Mouse (Mus musculus): Measurements from ENCODE around the gene Agbl5. TPM values are rescaled to one million over a fixed set of nuclear protein-coding genes. Genes with fewer than 3 reads are reported as not detected.

The Agbl5 gene
- polyA plus RNA-seq, 1 experiment from 2014 or later = 23.6 TPM

GRCm38 (mm10) chr5:30889088-30889754 is 727 bp downstream of the Agbl5 start:
- peak; percentile 26 for ATAC-seq (ENCODE audit: low FRiP score)
- Histone ChIP-seq H3K27me3 (no peaks in the 10 kb centered on the region), H3K4me2 (peak overlapping the region; percentile 73), H3K9me3 (no peaks in the 10 kb centered on the region), H3K36me3 (peaks cover 38% of the 10 kb centered on the region), H3K27ac (peak overlapping the region; percentile 98), H3K9ac (peak overlapping the region; percentile 92), H3K4me1 (replicated peaks) (peaks cover 18% of the 10 kb centered on the region), H3K4me3 (peak overlapping the region; percentile 85)
- WGBS = under 1% methylated on average over 39 of the region's 42 CpGs

- no peak for ATAC-seq (ENCODE audit: low FRiP score)
- Histone ChIP-seq H3K27me3 (no peaks in the 10 kb centered on the region), H3K36me3 (peaks cover 49% of the 10 kb centered on the region), H3K4me1 (replicated peaks) (peaks cover 18% of the 10 kb centered on the region), H3K9me3 (no peaks in the 10 kb centered on the region), H3K27ac (peak overlapping the region; percentile 98), H3K4me3 (peak overlapping the region; percentile 85), H3K9ac (peak overlapping the region; percentile 92), H3K4me2 (peak overlapping the region; percentile 73)
- WGBS = 80% methylated on average over 7 of the region's 7 CpGs
These were observed 1.9 kb downstream of the Agbl5 start for GRCm38 (mm10) chr5:30890375-30890774.

- Histone ChIP-seq H3K4me2 (no peak overlapping the region), H3K27me3 (no peaks in the 10 kb centered on the region), H3K36me3 (peaks cover 80% of the 10 kb centered on the region), H3K9ac (no peak overlapping the region), H3K27ac (no peak overlapping the region), H3K9me3 (no peaks in the 10 kb centered on the region), H3K4me1 (replicated peaks) (peaks cover 25% of the 10 kb centered on the region), H3K4me3 (no peak overlapping the region)
- no peak for ATAC-seq (ENCODE audit: low FRiP score)
- WGBS = 96% methylated on average over 5 of the region's 5 CpGs
These were observed 13.4 kb downstream of the Agbl5 start for GRCm38 (mm10) chr5:30901860-30902259.

- Histone ChIP-seq H3K36me3 (peaks cover 37% of the 10 kb centered on the region), H3K27me3 (peaks cover 3% of the 10 kb centered on the region; the same call in 1 of the 2 replicates), H3K4me3 (peak within 1 kb of the TSS; percentile 75), H3K27ac (peak within 1 kb of the TSS; percentile 91), H3K9me3 (no peaks in the 10 kb centered on the region), H3K9ac (peak within 1 kb of the TSS; percentile 89), H3K4me1 (replicated peaks) (peaks cover 49% of the 10 kb centered on the region), H3K4me2 (peak within 1 kb of the TSS; percentile 84)
- ATAC-seq (ENCODE audit: low FRiP score) = peak; percentile 95
- WGBS = under 1% methylated on average over 58 of the region's 58 CpGs
These were observed 19.0 kb downstream of the Agbl5 start, which contains the start of gene Ost4 for GRCm38 (mm10) chr5:30907413-30908059. Gene Ost4, minus strand, starts transcription at chr5:30907788.

GRCm38 (mm10) chr5:30908426-30909299 is 20.2 kb downstream of the Agbl5 start:
- H3K36me3 ChIP-seq = peaks cover 25% of the 10 kb centered on the region
- H3K27ac ChIP-seq = peak overlapping the region; percentile 91
- no peaks in the 10 kb centered on the region for H3K9me3 ChIP-seq
- 59% methylated on average over 13 of the region's 13 CpGs for WGBS
- peak overlapping the region; percentile 84 for H3K4me2 ChIP-seq
- H3K27me3 ChIP-seq = peaks cover 3% of the 10 kb centered on the region; the same call in 1 of the 2 replicates
- ATAC-seq (ENCODE audit: low FRiP score) = peak; percentile 6; the same call in 1 of the 2 replicates
- H3K9ac ChIP-seq = peak overlapping the region; percentile 89; the same call in 1 of the 2 replicates
- H3K4me1 ChIP-seq (replicated peaks) = peaks cover 60% of the 10 kb centered on the region
- H3K4me3 ChIP-seq = peak overlapping the region; percentile 75

GRCm38 (mm10) chr5:30909300-30909659 is 20.8 kb downstream of the Agbl5 start:
- peaks cover 19% of the 10 kb centered on the region for H3K36me3 ChIP-seq
- peaks cover 66% of the 10 kb centered on the region for H3K4me1 ChIP-seq (replicated peaks)
- no peak overlapping the region for H3K27ac ChIP-seq
- no peak for ATAC-seq (ENCODE audit: low FRiP score)
- no peak overlapping the region for H3K4me3 ChIP-seq
- H3K27me3 ChIP-seq = peaks cover 3% of the 10 kb centered on the region; the same call in 1 of the 2 replicates
- H3K9me3 ChIP-seq = no peaks in the 10 kb centered on the region
- WGBS = 58% methylated on average over 7 of the region's 7 CpGs
- no peak overlapping the region for H3K4me2 ChIP-seq
- no peak overlapping the region for H3K9ac ChIP-seq

- H3K4me1 ChIP-seq (replicated peaks) = peaks cover 66% of the 10 kb centered on the region
- ATAC-seq (ENCODE audit: low FRiP score) = no peak
- H3K4me2 ChIP-seq = no peak overlapping the region
- H3K27me3 ChIP-seq = peaks cover 3% of the 10 kb centered on the region; the same call in 1 of the 2 replicates
- no peak overlapping the region for H3K9ac ChIP-seq
- WGBS = 86% methylated on average over 7 of the region's 7 CpGs
- H3K4me3 ChIP-seq = no peak overlapping the region
- no peaks in the 10 kb centered on the region for H3K9me3 ChIP-seq
- H3K36me3 ChIP-seq = peaks cover 13% of the 10 kb centered on the region
- no peak overlapping the region for H3K27ac ChIP-seq
These were observed 21.4 kb downstream of the Agbl5 start for GRCm38 (mm10) chr5:30909863-30910262.

GRCm38 (mm10) chr5:30910481-30910880 is 22.0 kb downstream of the Agbl5 start:
- peaks cover 7% of the 10 kb centered on the region for H3K36me3 ChIP-seq
- H3K4me2 ChIP-seq = no peak overlapping the region
- ATAC-seq (ENCODE audit: low FRiP score) = no peak
- H3K4me1 ChIP-seq (replicated peaks) = peaks cover 66% of the 10 kb centered on the region
- peaks cover 3% of the 10 kb centered on the region; the same call in 1 of the 2 replicates for H3K27me3 ChIP-seq
- H3K4me3 ChIP-seq = no peak overlapping the region
- H3K9me3 ChIP-seq = no peaks in the 10 kb centered on the region
- no peak overlapping the region for H3K9ac ChIP-seq
- no peak overlapping the region for H3K27ac ChIP-seq

- H3K36me3 ChIP-seq = no peaks in the 10 kb centered on the region
- H3K27ac ChIP-seq = peak overlapping the region; percentile 84
- peaks cover 3% of the 10 kb centered on the region; the same call in 1 of the 2 replicates for H3K27me3 ChIP-seq
- no peak overlapping the region for H3K4me3 ChIP-seq
- H3K9me3 ChIP-seq = no peaks in the 10 kb centered on the region
- peaks cover 53% of the 10 kb centered on the region for H3K4me1 ChIP-seq (replicated peaks)
- no peak for ATAC-seq (ENCODE audit: low FRiP score)
- no peak overlapping the region for H3K9ac ChIP-seq
- WGBS = 68% methylated on average over 5 of the region's 5 CpGs
- H3K4me2 ChIP-seq = no peak overlapping the region
These were observed 23.7 kb downstream of the Agbl5 start for GRCm38 (mm10) chr5:30912156-30912555.

GRCm38 (mm10) chr5:30913060-30913841 is 24.8 kb downstream of the Agbl5 start, which contains the start of gene Emilin1:
Gene Emilin1, plus strand, starts transcription at chr5:30913402.
- H3K9ac ChIP-seq = peak within 1 kb of the TSS; percentile 56; the same call in 1 of the 2 replicates
- peaks cover 3% of the 10 kb centered on the region; the same call in 1 of the 2 replicates for H3K27me3 ChIP-seq
- peak within 1 kb of the TSS; percentile 84 for H3K27ac ChIP-seq
- peak within 1 kb of the TSS; percentile 28 for H3K4me3 ChIP-seq
- peak within 1 kb of the TSS; percentile 37 for H3K4me2 ChIP-seq
- H3K4me1 ChIP-seq (replicated peaks) = peaks cover 48% of the 10 kb centered on the region
- WGBS = 25% methylated on average over 13 of the region's 13 CpGs
- H3K9me3 ChIP-seq = no peaks in the 10 kb centered on the region
- ATAC-seq (ENCODE audit: low FRiP score) = no peak
- H3K36me3 ChIP-seq = no peaks in the 10 kb centered on the region

GRCm38 (mm10) chr5:30914101-30914635 is 25.7 kb downstream of the Agbl5 start:
- Histone ChIP-seq H3K9me3 (no peaks in the 10 kb centered on the region), H3K4me3 (peak overlapping the region; percentile 28), H3K27me3 (peaks cover 3% of the 10 kb centered on the region; the same call in 1 of the 2 replicates), H3K4me1 (replicated peaks) (peaks cover 39% of the 10 kb centered on the region), H3K9ac (peak overlapping the region; percentile 56; the same call in 1 of the 2 replicates), H3K4me2 (peak overlapping the region; percentile 37), H3K36me3 (no peaks in the 10 kb centered on the region), H3K27ac (peak overlapping the region; percentile 84; the same call in 1 of the 2 replicates)
- no peak for ATAC-seq (ENCODE audit: low FRiP score)
- WGBS = 76% methylated on average over 7 of the region's 7 CpGs

All from hindbrain, embryonic 13.5 days (tissue).